Mouse (Mus musculus): ENCODE measurements around the gene Pde8a. TPM values are rescaled to one million over a fixed set of nuclear protein-coding genes. Genes with fewer than 3 reads are reported as not detected.

The Pde8a gene
- polyA plus RNA-seq, 1 experiment from 2014 or later = 28.5 TPM

DNA sequence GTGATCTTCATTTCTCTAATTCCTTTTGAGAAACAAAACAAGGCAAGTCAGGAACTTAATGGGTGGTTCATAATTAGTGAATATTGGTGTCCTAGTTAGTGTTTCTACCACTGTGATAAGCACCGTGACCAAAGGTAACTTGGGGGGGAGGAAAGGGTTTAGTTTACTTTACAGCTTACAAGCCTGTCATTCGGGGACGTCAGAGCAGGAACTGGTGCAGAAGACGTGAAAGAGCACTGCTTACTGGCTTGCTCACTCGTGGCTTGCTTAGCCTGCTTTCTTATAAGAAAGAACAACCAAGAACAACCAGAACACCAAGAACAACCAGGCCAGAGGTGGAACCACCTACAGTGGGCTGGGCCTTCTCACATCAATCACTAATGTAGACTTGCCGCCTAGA, 65.6 kb downstream of the Pde8a start:
- Histone ChIP-seq H3K79me2 (ENCODE audit: inconsistent target) (peaks cover 76% of the 10 kb centered on the region), H3K36me3 (ENCODE audit: inconsistent target) (no peaks in the 10 kb centered on the region), H3K27ac (peak overlapping the region; percentile 7; the same call in 1 of the 2 replicates), H3K4me3 (ENCODE audit: inconsistent target) (no peak overlapping the region)
- 95% methylated on average over 6 of the region's 6 CpGs for WGBS (ENCODE audit: missing documents)

DNA sequence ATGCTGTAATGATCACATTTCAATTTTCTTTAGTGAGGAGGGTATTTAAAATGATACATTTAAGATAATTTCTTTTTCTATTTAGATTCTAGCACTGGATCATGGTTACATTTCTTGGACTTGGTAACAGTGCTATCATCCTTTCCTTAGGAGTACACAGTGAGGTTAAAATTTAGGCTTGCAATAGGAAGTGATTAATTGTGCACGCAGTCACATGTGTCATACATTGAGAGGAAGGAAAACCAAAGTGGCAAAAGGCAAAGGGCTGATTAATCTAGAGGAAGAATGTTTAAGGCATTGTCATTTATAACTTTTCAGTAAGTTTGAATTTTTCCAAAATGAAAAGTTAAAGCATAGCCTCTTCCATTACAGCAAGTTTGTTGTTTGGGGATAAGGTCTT, 67.8 kb downstream of the Pde8a start:
- WGBS (ENCODE audit: missing documents) = 0% methylated on average over 1 of the region's 1 CpGs
- Histone ChIP-seq H3K4me3 (ENCODE audit: inconsistent target) (no peak overlapping the region), H3K27ac (peak overlapping the region; percentile 91), H3K79me2 (ENCODE audit: inconsistent target) (peaks cover 57% of the 10 kb centered on the region), H3K36me3 (ENCODE audit: inconsistent target) (no peaks in the 10 kb centered on the region)

DNA sequence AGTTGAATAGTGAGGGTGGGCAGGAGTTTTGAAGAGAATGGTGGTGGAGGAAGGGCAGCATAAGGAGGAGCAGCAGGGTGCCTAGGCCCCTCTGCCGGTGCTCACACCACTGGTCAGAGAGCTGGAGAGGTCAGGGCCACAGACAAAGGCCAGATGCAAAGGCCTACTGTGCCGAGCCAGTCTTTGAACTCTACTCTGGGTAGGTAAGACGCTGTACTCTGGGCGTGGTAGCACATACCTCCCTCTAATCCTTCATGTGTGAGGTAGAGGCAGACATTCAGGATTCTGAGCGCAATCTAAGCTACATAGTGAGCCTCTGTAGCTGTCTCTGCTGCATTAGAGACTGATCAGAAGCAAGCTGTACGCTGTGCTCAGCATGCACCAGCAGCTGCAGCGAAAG, 73.1 kb downstream of the Pde8a start:
- no peaks in the 10 kb centered on the region; the same call in 1 of the 2 replicates for H3K36me3 ChIP-seq (ENCODE audit: inconsistent target)
- peaks cover 13% of the 10 kb centered on the region; the same call in 1 of the 2 replicates for H3K79me2 ChIP-seq (ENCODE audit: inconsistent target)
- H3K27ac ChIP-seq = no peak overlapping the region
- H3K4me3 ChIP-seq (ENCODE audit: inconsistent target) = no peak overlapping the region
- 86% methylated on average over 7 of the region's 7 CpGs for WGBS (ENCODE audit: missing documents)

- Histone ChIP-seq H3K36me3 (ENCODE audit: inconsistent target) (no peaks in the 10 kb centered on the region; the same call in 1 of the 2 replicates), H3K4me3 (ENCODE audit: inconsistent target) (no peak overlapping the region), H3K79me2 (ENCODE audit: inconsistent target) (peaks cover 11% of the 10 kb centered on the region; the same call in 1 of the 2 replicates), H3K27ac (no peak overlapping the region)
- 90% methylated on average over 8 of the region's 8 CpGs for WGBS (ENCODE audit: missing documents)
Measured at GRCm38 (mm10) chr7:81286946-81287345, 73.5 kb downstream of the Pde8a start.

DNA sequence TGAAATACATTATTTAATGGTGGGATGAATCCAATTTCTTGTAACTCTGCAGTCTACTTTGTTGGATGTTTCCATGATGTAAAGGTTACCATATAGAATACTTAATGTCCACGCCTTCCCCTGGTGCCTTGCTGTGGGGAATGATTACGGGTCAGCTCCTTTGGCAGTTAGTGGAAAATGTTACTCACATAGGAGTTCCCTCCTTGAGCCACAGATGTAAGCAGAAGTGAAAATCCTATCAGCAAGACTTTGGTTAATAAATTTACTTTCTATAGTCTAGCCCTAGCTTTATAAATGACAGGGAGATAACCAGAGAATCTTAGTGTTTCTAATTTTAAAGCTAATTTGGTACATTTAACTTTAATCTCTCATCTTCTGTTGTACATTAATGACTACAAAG, 81.8 kb downstream of the Pde8a start:
- no peak overlapping the region for H3K4me3 ChIP-seq (ENCODE audit: inconsistent target)
- H3K27ac ChIP-seq = no peak overlapping the region
- 62% methylated on average over 2 of the region's 2 CpGs for WGBS (ENCODE audit: missing documents)
- no peaks in the 10 kb centered on the region for H3K36me3 ChIP-seq (ENCODE audit: inconsistent target)
- no peaks in the 10 kb centered on the region; the same call in 1 of the 2 replicates for H3K79me2 ChIP-seq (ENCODE audit: inconsistent target)

- no peaks in the 10 kb centered on the region for H3K79me2 ChIP-seq (ENCODE audit: inconsistent target)
- H3K36me3 ChIP-seq (ENCODE audit: inconsistent target) = no peaks in the 10 kb centered on the region
- H3K4me3 ChIP-seq (ENCODE audit: inconsistent target) = no peak overlapping the region
- H3K27ac ChIP-seq = no peak overlapping the region
- WGBS (ENCODE audit: missing documents) = 87% methylated on average over 6 of the region's 6 CpGs
Measured at GRCm38 (mm10) chr7:81298206-81298605, 84.8 kb downstream of the Pde8a start.

DNA sequence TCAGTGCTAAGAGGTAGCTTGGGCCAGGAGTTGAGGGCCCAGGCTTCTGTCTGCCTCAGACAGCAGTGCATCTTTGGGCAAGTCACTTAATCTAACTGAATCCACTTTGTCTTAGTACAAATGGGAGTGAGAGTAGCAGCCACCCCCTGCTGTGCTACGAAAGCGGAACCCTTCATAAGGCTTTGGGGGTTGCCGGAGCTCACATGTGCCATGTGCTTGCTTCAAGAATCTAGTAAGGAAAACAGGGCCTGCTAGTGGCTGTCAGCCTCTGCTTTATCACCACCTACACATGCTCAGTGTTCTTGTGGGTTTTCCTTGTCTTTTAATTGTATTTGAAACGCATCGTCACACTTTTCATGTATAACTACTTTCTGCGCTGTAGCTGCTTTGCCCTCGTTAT, 87.9 kb downstream of the Pde8a start:
- Histone ChIP-seq H3K4me3 (ENCODE audit: inconsistent target) (no peak overlapping the region), H3K27ac (no peak overlapping the region), H3K36me3 (ENCODE audit: inconsistent target) (no peaks in the 10 kb centered on the region), H3K79me2 (ENCODE audit: inconsistent target) (no peaks in the 10 kb centered on the region)
- 90% methylated on average over 7 of the region's 7 CpGs for WGBS (ENCODE audit: missing documents)

GRCm38 (mm10) chr7:81303682-81304081, 90.3 kb downstream of the Pde8a start:
- Histone ChIP-seq H3K27ac (no peak overlapping the region), H3K36me3 (ENCODE audit: inconsistent target) (no peaks in the 10 kb centered on the region)
- 82% methylated on average over 2 of the region's 2 CpGs for WGBS (ENCODE audit: missing documents)

DNA sequence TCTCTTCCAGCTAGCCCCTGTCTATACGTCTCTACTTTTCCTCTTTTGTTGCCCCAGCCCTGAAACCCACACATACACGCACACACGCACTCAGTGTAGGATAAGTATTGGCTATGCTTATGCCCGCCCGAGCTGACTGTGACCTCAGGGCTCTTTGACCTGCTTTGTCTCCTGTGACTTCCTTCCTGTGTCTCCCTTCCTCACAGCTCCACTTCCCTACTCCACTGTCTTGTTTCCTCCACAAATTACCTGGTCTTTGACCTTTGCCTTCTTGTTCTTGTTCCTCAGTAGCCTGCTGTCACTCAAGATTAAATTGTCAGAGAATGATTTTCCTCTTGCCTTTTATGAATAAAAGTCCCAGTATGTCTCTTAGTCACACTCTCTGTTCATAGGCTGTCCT, 90.7 kb downstream of the Pde8a start:
- no peak overlapping the region for H3K27ac ChIP-seq
- no peak overlapping the region for H3K4me3 ChIP-seq (ENCODE audit: inconsistent target)
- 72% methylated on average over 5 of the region's 5 CpGs for WGBS (ENCODE audit: missing documents)
- no peaks in the 10 kb centered on the region for H3K36me3 ChIP-seq (ENCODE audit: inconsistent target)
- H3K79me2 ChIP-seq (ENCODE audit: inconsistent target) = no peaks in the 10 kb centered on the region

More at GRCm38 (mm10) chr7:81303682-81304081, 90.3 kb downstream of the Pde8a start:
- Histone ChIP-seq H3K4me3 (ENCODE audit: inconsistent target) (no peak overlapping the region), H3K79me2 (ENCODE audit: inconsistent target) (no peaks in the 10 kb centered on the region)

DNA sequence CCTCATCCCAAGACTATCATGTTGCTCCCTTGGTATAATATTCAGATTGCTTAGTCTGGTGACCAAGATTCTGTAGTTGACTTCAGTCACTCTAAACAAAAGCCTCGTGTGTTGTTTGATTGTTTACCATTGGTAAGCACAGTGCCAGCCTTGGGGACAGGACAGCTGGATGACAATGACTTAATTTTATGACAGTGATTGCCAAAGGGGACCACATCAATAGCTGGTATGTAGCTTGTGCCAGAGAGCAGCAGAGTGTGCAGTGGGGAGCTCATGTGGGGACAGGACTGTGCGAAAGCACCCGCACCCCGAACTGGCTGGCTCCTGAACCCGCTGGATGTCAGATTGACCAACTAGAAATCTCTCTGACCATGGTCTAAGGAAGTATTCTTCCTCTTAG, 91.3 kb downstream of the Pde8a start:
- no peaks in the 10 kb centered on the region for H3K36me3 ChIP-seq (ENCODE audit: inconsistent target)
- no peak overlapping the region for H3K4me3 ChIP-seq (ENCODE audit: inconsistent target)
- WGBS (ENCODE audit: missing documents) = 100% methylated on average over 5 of the region's 5 CpGs
- H3K79me2 ChIP-seq (ENCODE audit: inconsistent target) = no peaks in the 10 kb centered on the region
- no peak overlapping the region for H3K27ac ChIP-seq

DNA sequence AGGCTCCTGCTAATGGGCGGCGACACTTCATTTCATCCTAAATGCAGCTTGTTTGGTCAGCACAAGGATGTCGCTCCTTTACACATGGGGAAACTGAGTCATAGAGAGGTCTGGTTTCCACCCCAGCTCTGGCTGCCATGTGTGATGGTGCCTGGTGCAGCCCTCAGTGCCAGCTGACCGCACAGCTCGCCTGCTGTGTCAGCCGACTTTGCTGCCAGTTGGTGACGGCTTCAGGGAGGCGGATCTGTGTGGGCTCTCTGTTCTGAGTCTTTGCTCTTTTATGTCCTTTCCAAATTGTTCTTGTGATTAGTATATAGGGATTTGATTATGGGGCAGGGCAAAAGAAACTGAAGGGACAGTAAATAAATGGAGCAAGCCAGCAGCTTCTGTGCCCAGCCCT, 94.3 kb downstream of the Pde8a start:
- H3K36me3 ChIP-seq (ENCODE audit: inconsistent target) = no peaks in the 10 kb centered on the region
- H3K27ac ChIP-seq = peak overlapping the region; percentile 58
- no peak overlapping the region for H3K4me3 ChIP-seq (ENCODE audit: inconsistent target)
- WGBS (ENCODE audit: missing documents) = 70% methylated on average over 8 of the region's 8 CpGs
- H3K79me2 ChIP-seq (ENCODE audit: inconsistent target) = no peaks in the 10 kb centered on the region

- no peak overlapping the region for H3K4me3 ChIP-seq (ENCODE audit: inconsistent target)
- no peaks in the 10 kb centered on the region for H3K36me3 ChIP-seq (ENCODE audit: inconsistent target)
- 87% methylated on average over 6 of the region's 6 CpGs for WGBS (ENCODE audit: missing documents)
- no peaks in the 10 kb centered on the region for H3K79me2 ChIP-seq (ENCODE audit: inconsistent target)
- no peak overlapping the region for H3K27ac ChIP-seq
Measured at GRCm38 (mm10) chr7:81309247-81309646, 95.9 kb downstream of the Pde8a start.

DNA sequence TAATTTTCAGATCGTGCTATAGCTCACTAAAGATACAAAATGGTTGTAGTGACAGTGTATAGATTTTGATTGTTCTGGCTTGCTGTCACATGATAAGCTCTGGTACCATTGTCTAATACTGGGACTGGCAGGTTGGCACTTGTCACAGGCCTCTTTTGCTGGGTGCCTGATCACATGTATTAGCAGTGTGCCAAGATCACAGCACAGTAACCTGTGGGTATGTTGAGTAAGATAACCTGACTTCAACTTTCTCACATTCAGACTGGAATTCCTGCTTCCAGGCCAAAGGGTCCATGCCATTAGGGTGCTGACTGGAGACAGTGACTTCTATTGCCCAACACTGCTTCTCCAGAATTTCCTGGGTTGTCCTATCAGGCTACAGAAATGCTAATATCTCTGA, 97.7 kb downstream of the Pde8a start:
- WGBS (ENCODE audit: missing documents) = 90% methylated on average over 1 of the region's 1 CpGs
- H3K36me3 ChIP-seq (ENCODE audit: inconsistent target) = peaks cover 9% of the 10 kb centered on the region; the same call in 1 of the 2 replicates
- no peak overlapping the region for H3K4me3 ChIP-seq (ENCODE audit: inconsistent target)
- no peaks in the 10 kb centered on the region for H3K79me2 ChIP-seq (ENCODE audit: inconsistent target)
- H3K27ac ChIP-seq = no peak overlapping the region

DNA sequence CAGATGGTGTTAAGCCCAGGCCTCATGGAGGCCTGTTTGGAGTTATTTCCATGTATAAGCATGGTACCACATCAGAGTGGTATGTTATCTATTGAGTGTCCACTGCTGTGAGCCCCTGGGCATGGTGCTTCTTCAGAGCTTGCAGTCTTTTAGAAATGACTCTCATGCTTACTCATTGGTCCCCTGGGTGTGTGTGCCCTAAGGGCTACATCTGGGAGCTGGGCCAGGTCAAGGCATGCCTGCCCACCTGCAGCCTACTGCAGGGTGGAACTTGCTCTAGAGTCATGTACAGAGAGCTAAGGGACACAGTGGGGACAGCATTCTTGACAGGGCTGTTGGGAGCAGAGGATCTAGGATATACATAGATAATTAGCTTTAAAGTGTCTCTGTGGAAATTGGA, 98.2 kb downstream of the Pde8a start:
- peaks cover 13% of the 10 kb centered on the region; the same call in 1 of the 2 replicates for H3K36me3 ChIP-seq (ENCODE audit: inconsistent target)
- H3K27ac ChIP-seq = no peak overlapping the region
- H3K4me3 ChIP-seq (ENCODE audit: inconsistent target) = no peak overlapping the region
- no peaks in the 10 kb centered on the region for H3K79me2 ChIP-seq (ENCODE audit: inconsistent target)

GRCm38 (mm10) chr7:81315583-81315982, 102.2 kb downstream of the Pde8a start:
- no peaks in the 10 kb centered on the region for H3K79me2 ChIP-seq (ENCODE audit: inconsistent target)
- no peak overlapping the region for H3K4me3 ChIP-seq (ENCODE audit: inconsistent target)
- H3K27ac ChIP-seq = no peak overlapping the region
- 50% methylated on average over 8 of the region's 8 CpGs for WGBS (ENCODE audit: missing documents)
- peaks cover 20% of the 10 kb centered on the region; the same call in 1 of the 2 replicates for H3K36me3 ChIP-seq (ENCODE audit: inconsistent target)

- WGBS (ENCODE audit: missing documents) = 39% methylated on average over 6 of the region's 6 CpGs
- Histone ChIP-seq H3K27ac (peak overlapping the region; percentile 70), H3K79me2 (ENCODE audit: inconsistent target) (no peaks in the 10 kb centered on the region), H3K36me3 (ENCODE audit: inconsistent target) (peaks cover 40% of the 10 kb centered on the region; the same call in 1 of the 2 replicates), H3K4me3 (ENCODE audit: inconsistent target) (no peak overlapping the region)
Measured at GRCm38 (mm10) chr7:81319749-81320148, 106.4 kb downstream of the Pde8a start.
